Mouse (Mus musculus) cortical plate, adult 2 months (tissue): ENCODE data around the gene Plekhg6.

Experiments
- CTCF ChIP-seq: fragments of 200-500 bp; IDR thresholded peaks from 2 replicates; pipeline ENCODE4 v1.5.1; 2011; ENCODE audit warnings: mild to moderate bottlenecking, control low read depth, low read length; ENCODE audit not compliant: insufficient read depth; ENCODE audit errors: extremely low read depth
- POLR2A ChIP-seq: fragments of 200-500 bp; IDR thresholded peaks from 2 replicates; pipeline ENCODE4 v1.6.1; 2011; ENCODE audit warnings: mild to moderate bottlenecking, low read length, control low read depth; ENCODE audit not compliant: insufficient read depth; ENCODE audit errors: extremely low read depth

DNA sequence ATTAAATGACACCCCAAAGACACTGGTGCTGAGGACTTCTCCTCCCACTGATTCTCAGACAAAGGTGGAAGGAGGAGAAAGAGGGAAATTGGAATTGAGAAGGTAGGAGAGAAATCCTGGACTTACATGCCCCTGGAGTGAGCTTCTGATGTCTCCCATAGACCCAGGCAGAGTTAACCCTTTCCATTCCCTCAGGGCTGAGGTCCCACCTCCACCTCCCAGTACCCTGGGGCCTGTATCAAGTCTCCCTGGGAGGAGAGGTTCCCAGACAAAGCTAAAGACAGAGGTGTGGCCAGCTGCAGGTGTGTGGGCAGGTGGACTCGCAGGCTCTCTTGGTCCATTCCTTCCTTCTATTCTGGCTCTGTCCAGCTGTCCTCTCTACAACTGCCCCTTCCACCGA is 1.4 kb upstream of the Plekhg6 start:
- TF ChIP-seq POLR2A (no peak), CTCF (no peak)
